Mouse (Mus musculus): ENCODE data around the gene Tbcd.

Tbcd gene

DNA sequence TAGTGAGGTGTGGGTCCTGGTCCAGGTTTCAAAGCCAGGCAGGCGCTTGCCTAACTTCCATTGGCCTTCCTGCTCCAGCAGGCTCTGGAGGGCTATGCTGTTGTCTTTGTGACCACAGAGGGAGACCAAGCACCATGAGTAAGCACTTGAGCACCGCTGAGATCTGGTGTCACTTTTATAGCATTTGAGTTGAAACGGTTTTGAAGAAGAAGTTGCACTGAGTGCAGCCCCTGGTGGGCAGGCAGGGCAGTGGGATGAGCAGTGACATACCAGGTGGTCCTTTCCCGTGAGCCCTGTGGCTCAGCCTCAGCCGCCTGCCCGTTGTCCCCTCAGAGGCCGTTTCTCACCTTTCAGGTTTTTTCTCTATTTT is 108.5 kb downstream of the Tbcd start:
- no peak for DNase-seq (ENCODE audit: extremely low read depth, low read depth, low spot score)

DNA sequence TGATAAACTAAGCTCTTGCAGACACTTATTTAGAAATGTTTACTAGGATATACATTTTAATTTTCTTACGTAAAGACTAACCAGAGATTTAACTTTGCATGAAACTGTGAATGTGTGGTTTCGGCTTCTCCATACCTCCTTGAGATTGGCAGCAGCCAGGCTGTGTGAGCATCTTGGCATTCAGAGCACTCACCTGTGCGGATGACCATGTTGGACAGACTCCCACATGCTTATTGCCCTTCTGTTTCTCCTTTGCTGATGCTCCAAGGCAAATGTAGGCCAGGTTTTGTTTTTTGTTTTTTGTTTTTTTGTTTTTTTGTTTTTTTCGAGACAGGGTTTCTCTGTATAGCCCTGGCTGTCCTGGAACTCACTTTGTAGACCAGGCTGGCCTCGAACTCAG is 111.6 kb downstream of the Tbcd start:
- no peak for DNase-seq (ENCODE audit: extremely low read depth, low read depth, low spot score)

- peak; percentile 58 for DNase-seq (ENCODE audit: extremely low read depth, low read depth, low spot score)
Observed at GRCm38 (mm10) chr11:121564265-121564664, 112.5 kb downstream of the Tbcd start.

- no peak for DNase-seq (ENCODE audit: extremely low read depth, low read depth, low spot score)
Observed at GRCm38 (mm10) chr11:121581856-121582255, 130.1 kb downstream of the Tbcd start.

DNA sequence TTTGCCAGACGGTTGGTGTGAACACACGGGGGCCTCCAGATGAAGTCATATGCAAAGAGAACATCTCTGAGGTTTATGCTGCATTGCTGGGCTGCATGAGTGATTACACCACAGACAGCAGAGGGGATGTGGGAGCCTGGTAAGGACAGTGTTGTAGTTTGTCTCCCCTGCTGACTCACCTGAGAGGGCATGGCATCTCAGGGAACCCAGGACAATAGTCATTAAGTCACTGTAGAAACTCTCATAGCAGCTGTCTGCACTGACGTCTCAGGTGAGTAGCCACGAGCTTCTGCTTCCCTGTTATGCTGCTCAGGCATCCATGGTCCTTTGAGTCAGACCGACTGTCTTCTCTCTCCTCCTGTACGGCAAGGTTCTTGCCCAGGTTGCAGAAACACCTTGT is 145.5 kb downstream of the Tbcd start:
- DNase-seq (ENCODE audit: extremely low read depth, low read depth, low spot score) = no peak

DNA sequence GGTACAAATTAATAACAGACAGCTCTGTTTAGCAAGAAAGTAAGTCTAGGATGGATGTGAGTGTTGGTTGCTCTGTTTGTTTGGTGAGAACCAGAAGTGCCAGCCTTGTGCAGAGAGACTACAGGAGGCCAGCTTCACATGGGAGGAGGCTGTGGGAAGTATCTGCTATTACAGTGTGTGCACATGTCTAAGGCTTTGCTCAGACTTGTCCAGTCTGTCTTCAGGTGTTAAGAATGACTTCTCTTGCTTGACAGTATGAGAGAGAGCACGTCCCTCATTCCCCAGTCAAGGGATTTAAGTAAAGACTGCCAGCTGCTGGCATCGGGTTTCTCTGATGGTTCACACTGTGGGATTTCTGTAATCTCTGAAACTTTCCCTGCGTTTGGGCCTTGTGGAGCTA is 149.7 kb downstream of the Tbcd start:
- DNase-seq (ENCODE audit: extremely low read depth, low read depth, low spot score) = peak; percentile 63

- DNase-seq (ENCODE audit: extremely low read depth, low read depth, low spot score) = no peak
Observed at GRCm38 (mm10) chr11:121605604-121606003, 153.9 kb downstream of the Tbcd start.

- no peak for DNase-seq (ENCODE audit: extremely low read depth, low read depth, low spot score)
Observed at GRCm38 (mm10) chr11:121610976-121611375, 159.2 kb downstream of the Tbcd start.

GRCm38 (mm10) chr11:121615961-121616485 is 164.3 kb downstream of the Tbcd start:
- no peak for DNase-seq (ENCODE audit: extremely low read depth, low read depth, low spot score)

DNA sequence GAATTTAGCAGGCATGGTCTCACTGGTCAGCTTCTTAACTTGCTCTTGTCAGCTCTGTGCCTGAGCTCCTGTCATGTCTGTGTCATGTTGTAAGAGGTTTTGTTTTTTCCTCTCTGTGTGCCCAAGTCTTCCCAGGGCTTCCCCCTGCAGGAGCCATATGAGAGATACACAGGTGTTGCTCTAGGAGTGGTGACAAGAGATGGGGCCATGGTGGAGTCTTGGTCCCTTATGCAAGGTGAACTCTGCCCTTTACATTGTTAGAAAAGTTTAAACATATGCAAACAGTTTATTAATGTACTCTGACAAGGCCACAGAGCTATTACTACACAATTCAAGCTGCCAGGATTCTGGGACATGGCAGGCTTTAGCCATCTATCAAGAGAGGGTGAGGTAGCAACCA is 164.8 kb downstream of the Tbcd start:
- no peak for DNase-seq (ENCODE audit: extremely low read depth, low read depth, low spot score)

DNA sequence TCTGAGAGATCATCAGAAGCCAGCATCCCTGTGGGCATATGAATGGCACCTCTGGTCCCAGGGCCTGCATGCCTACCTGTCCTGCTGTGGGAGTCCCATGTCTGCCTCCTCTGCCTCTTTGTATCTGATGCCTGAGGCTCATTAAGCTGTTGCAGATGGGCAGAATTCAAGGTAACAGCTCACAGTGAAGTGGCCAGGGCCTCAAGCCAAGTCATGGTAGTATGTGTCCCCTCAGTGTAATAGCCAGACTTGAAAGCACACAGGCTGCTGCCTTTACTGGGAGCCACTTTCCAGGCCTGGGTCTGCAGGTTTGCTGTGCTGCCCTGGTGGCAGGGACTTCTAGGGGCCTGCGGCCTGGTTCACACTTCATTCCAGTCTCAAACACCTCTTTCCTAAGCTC is 165.6 kb downstream of the Tbcd start:
- no peak for DNase-seq (ENCODE audit: extremely low read depth, low read depth, low spot score)

- no peak for DNase-seq (ENCODE audit: extremely low read depth, low read depth, low spot score)
Observed at GRCm38 (mm10) chr11:121625007-121625406, 173.3 kb downstream of the Tbcd start.

DNA sequence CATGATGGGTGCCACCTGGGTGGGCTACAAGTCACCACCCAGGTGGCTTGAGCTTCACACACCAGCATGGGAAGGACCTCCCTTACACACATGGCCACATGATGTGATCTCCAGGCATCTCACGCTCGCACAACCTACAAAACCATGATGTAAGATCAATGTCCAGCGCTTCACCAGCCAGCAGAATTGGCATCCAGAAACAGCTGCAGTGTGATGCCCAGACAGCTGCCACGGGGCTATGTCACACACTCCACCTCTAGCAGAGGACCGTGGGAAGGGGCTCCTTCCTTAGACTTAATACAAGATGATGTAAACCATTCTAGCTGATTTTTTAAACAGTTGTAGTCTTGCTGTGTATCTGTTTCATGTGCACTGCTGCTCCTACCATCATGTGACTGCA is 175.8 kb downstream of the Tbcd start:
- DNase-seq (ENCODE audit: extremely low read depth, low read depth, low spot score) = no peak

DNA sequence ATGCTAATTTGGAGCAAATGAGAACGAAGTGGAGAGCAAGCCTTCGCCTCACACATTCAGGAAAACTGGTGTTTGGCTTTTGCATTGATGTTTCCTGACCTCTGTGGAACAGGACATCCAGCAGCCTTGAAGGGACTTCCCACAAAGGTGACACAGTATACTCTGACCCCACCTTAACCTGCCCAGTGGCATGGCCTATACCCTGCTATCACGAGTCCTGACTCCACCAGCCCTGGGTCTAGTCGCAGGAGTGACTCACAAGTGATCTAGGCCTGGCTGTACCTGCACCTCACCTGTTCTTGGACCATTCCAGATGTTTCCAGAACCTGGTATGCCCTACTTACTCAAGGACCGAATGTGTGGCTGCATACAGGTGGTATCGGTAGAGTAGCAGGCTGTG is 177.8 kb downstream of the Tbcd start:
- no peak for DNase-seq (ENCODE audit: extremely low read depth, low read depth, low spot score)

- no peak for DNase-seq (ENCODE audit: extremely low read depth, low read depth, low spot score)
Observed at GRCm38 (mm10) chr11:121630406-121630805, 178.7 kb downstream of the Tbcd start.

GRCm38 (mm10) chr11:121631410-121631809 is 179.7 kb downstream of the Tbcd start:
- DNase-seq (ENCODE audit: extremely low read depth, low read depth, low spot score) = no peak

DNA sequence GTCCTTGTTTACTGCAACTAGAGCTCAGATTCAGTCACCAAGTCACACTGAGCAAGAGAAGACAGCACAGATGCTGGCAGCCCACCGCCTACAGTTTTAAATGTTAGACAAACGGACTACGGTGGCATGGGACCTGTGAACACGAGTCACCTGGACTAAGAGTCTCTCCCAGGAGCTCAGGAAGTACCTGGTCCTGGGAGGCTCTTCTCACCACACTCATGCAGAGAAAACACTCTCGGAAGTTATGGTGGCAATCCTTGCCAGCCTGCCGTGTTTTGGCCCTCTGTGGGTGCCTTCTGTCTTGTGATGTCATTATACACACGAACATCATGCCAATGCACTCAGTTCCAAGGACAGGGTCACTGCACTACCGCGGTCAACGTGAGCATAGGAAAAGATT is 184.9 kb downstream of the Tbcd start:
- DNase-seq (ENCODE audit: extremely low read depth, low read depth, low spot score) = no peak

DNA sequence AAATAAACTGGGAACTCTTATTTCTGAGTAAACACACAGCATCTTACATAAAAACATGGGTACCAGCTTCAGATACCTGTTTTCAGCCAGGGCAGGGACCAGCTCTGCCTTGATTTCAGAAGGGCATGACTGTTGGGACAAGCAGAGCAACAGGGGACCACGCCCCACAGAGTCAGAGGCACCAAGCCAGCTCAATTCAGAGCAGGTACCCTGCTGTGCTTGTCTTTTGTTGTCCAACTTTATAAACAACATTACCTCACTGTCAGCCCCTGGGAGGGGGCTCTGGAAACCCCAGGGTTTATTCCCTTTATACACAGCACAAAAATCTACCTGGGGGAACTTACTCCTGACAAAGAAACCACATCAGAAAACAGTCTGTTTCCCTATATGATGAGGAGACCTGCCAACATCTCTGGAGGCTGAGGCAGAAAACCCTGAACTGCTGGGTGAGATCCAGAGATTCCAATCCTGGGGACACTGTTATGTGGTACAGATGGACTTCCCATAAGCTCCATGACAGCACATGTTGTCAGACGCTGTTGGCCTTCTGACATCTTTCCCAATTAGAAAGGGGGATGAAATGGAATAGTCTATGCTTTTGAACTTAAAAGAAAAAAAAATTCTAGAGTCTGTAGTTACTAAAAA is 189.9 kb downstream of the Tbcd start:
- no peak for DNase-seq (ENCODE audit: extremely low read depth, low read depth, low spot score)

- no peak for DNase-seq (ENCODE audit: extremely low read depth, low read depth, low spot score)
Observed at GRCm38 (mm10) chr11:121645394-121645793, 193.6 kb downstream of the Tbcd start.

DNA sequence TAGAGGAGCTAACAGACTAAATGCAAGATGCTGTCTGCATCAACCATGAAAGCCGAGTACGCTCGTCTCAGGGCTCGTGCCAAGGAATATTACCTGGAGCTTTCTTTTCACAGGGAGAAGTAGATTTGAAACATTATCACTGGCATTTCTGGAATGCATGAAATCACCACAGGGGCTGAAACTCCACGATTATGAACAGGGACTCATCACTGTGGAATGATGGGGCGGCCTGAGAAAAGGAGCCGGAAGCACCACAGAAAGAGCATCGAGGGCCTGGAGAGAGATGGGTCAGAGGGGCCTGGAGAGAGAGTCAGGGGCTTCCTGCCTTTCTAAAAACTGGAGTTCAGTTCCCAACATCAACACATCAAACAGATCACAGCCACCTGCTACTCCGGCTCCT is 195.6 kb downstream of the Tbcd start:
- DNase-seq (ENCODE audit: extremely low read depth, low read depth, low spot score) = no peak

GRCm38 (mm10) chr11:121648166-121648565 is 196.4 kb downstream of the Tbcd start:
- no peak for DNase-seq (ENCODE audit: extremely low read depth, low read depth, low spot score)

- DNase-seq (ENCODE audit: extremely low read depth, low read depth, low spot score) = peak; percentile 57
Observed at GRCm38 (mm10) chr11:121649900-121650299, 198.2 kb downstream of the Tbcd start.

GRCm38 (mm10) chr11:121650668-121651067 is 198.9 kb downstream of the Tbcd start:
- no peak for DNase-seq (ENCODE audit: extremely low read depth, low read depth, low spot score)

All from fat pad, adult 2 months (tissue).